Mouse (Mus musculus): ENCODE data around the gene Mcm6. TPM values are rescaled to one million over a fixed set of nuclear protein-coding genes. Genes with fewer than 3 reads are reported as not detected.

Gene Mcm6
- 80.2 TPM for polyA plus RNA-seq (2017; shearing (Covaris generic))

DNA sequence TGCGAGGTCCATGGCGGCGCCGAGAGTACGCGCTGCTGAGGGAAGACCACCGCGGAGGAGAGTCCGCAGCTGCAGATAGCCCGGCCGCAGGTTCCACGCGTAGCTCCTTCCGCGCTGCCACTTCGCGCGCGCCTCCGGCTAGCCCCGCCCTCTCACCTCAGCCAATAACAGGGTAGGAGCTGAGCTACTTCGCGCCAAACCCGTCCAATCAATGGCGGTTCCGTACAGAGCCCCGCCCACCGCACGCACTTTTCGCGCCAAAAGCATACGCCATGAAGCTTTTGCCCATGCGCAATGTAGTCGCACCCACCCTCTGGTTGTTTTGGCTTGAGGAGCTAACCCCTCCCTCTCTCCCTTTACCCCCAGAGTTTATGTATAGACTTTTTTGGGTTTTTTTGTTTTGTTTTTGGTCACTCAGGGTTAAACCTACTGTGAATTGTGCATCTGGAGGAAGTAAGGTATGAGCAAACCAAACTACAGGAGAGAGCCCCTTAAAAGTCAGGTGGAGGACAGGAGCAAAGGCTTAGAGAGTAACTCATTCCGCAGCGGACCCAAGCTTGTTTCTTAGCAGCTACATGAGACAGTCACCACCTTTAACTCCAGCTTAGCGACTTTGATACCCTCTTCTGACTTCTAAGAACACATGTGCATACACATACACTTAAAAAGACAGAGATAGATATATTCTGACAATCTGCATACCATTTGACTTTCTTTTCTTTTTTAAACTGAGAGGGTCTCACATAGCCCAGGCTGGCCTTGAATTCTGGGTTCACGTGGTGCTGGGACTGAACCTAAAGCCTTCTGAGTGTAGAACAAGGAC is at the start of gene Mcm6:
Gene Mcm6 (minus strand): TSS at position 111 of the 823 bp plus-strand sequence.

DNA sequence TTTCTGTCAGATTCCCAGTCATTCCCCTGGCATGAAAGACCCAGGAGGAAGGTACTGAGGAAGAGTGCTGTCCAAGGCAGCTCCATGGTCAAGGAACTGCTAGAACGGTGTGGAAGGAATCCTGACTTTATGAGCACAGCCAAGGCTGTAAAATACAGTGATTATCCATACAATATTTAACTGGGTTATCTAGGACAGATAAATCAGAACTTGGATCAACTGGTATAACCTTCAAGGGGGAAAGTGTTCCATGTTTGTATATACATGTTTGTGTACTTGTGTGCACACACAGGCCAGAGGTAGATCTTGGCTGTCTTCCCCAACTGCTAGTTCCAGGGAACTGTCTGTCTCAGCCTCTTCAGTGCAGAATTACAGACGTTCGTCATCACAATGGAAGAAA is 31.2 kb downstream of the Mcm6 start, which contains the start of gene Lct:
Gene Lct (minus strand): TSS at position 101 of the 400 bp plus-strand sequence.

Other genes starting within 250 kb of the Mcm6 start
- 66.2 TPM for gene Ubxn4, start 115.7 kb downstream of the Mcm6 start, polyA plus RNA-seq (2017; shearing (Covaris generic))
- gene Lct, start 31.3 kb downstream of the Mcm6 start, polyA plus RNA-seq (2017; shearing (Covaris generic)), result not detected
- gene Dars, start 57.7 kb upstream of the Mcm6 start, polyA plus RNA-seq (2017; shearing (Covaris generic)), result 190 TPM
- gene Cxcr4, start 232.6 kb upstream of the Mcm6 start, polyA plus RNA-seq (2017; shearing (Covaris generic)), result 26.7 TPM

Data from CD4-positive, CD25-positive, alpha-beta regulatory T cell, adult 9 weeks (primary cell).